13 mouse cellular contexts compared by ENCODE assay signal in genomic region chr16:21625784-21626634, GRCm38 (mm10).
DNase-seq lines count a peak whose midpoint lies in the region; ATAC-seq and TF ChIP-seq lines count a peak whose summit lies in the region.
"Had no signal": no experiment of that assay in that cellular context is flagged by ENCODE, and none has a peak within 500 bp of the region (broad histone marks: within the 10 kb centered on the region; RNA-seq: fewer than 3 reads in every experiment).

No protein-coding gene starts in this region.

- ATAC-seq in forebrain, embryonic 12.5 days (ENCODE audit: low FRiP score), result peak; percentile 41; the same call in 1 of the 2 replicates
- ATAC-seq in forebrain, embryonic 11.5 days (replicated peaks; ENCODE audit: low FRiP score), result no peak
- ATAC-seq in hindbrain, embryonic 16.5 days, result peak; percentile 67
- no peak for ATAC-seq in granulocyte monocyte progenitor cell, adult 5-6 weeks (replicated peaks; ENCODE audit: poor library complexity, severe bottlenecking)
- ATAC-seq: intestine, postnatal 0 days had no signal

- H3K9ac ChIP-seq in forebrain, embryonic 12.5 days, result no peak overlapping the region
- H3K9ac ChIP-seq in forebrain, embryonic 11.5 days (ENCODE audit: low read length), result no peak overlapping the region
- no peak overlapping the region for H3K9ac ChIP-seq in hindbrain, embryonic 16.5 days (ENCODE audit: low read depth, low read length)
- H3K9ac ChIP-seq: heart, embryonic 15.5 days; liver, embryonic 14.5 days had no signal

- no peaks in the 10 kb centered on the region for H3K79me2 ChIP-seq in C2C12 (ENCODE audit: control insufficient read depth, insufficient read depth)

- H3K36me3 ChIP-seq in forebrain, embryonic 12.5 days (replicated peaks), result no peaks in the 10 kb centered on the region
- no peaks in the 10 kb centered on the region for H3K36me3 ChIP-seq in forebrain, embryonic 11.5 days (ENCODE audit: control insufficient read depth, insufficient read depth, low read length)
- no peaks in the 10 kb centered on the region for H3K36me3 ChIP-seq in C2C12 (ENCODE audit: control insufficient read depth, insufficient read depth)
- no peaks in the 10 kb centered on the region for H3K36me3 ChIP-seq in hindbrain, embryonic 16.5 days (ENCODE audit: control insufficient read depth, insufficient read depth, low read length)
- H3K36me3 ChIP-seq: heart, embryonic 15.5 days had no signal

- no peaks in the 10 kb centered on the region for H3K9me3 ChIP-seq in forebrain, embryonic 12.5 days
- no peaks in the 10 kb centered on the region for H3K9me3 ChIP-seq in forebrain, embryonic 11.5 days (ENCODE audit: control insufficient read depth, low read length)
- H3K9me3 ChIP-seq in hindbrain, embryonic 16.5 days (ENCODE audit: control insufficient read depth, low read length), result no peaks in the 10 kb centered on the region
- H3K9me3 ChIP-seq: heart, embryonic 15.5 days had no signal

- no peak overlapping the region for H3ac ChIP-seq in C2C12 (ENCODE audit: control insufficient read depth, insufficient read length, low read depth)

- no peak for TF ChIP-seq CTCF in C2C12 (IDR thresholded peaks at IDR 0.05; ENCODE audit: control insufficient read depth, insufficient read depth, insufficient read length)

- H3K4me2 ChIP-seq in forebrain, embryonic 12.5 days, result no peak overlapping the region
- H3K4me2 ChIP-seq in forebrain, embryonic 11.5 days (ENCODE audit: low read depth, low read length, severe bottlenecking), result no peak overlapping the region
- no peak overlapping the region for H3K4me2 ChIP-seq in hindbrain, embryonic 16.5 days (ENCODE audit: low read length)
- H3K4me2 ChIP-seq: heart, embryonic 15.5 days had no signal

- H3K27me3 ChIP-seq in forebrain, embryonic 12.5 days, result no peaks in the 10 kb centered on the region
- no peaks in the 10 kb centered on the region for H3K27me3 ChIP-seq in forebrain, embryonic 11.5 days (ENCODE audit: control insufficient read depth, insufficient read depth, low read length)
- H3K27me3 ChIP-seq in C2C12 (ENCODE audit: control insufficient read depth, insufficient read depth, insufficient read length), result no peaks in the 10 kb centered on the region
- no peaks in the 10 kb centered on the region for H3K27me3 ChIP-seq in hindbrain, embryonic 16.5 days (replicated peaks; ENCODE audit: control insufficient read depth, insufficient read depth, low read length)
- H3K27me3 ChIP-seq: heart, embryonic 15.5 days had no signal

- no peak overlapping the region for H3K4me3 ChIP-seq in forebrain, embryonic 12.5 days (replicated peaks)
- H3K4me3 ChIP-seq in forebrain, embryonic 11.5 days (ENCODE audit: low read depth, low read length), result no peak overlapping the region
- H3K4me3 ChIP-seq in C2C12 (ENCODE audit: insufficient read depth, poor library complexity, severe bottlenecking), result no peak overlapping the region
- no peak overlapping the region for H3K4me3 ChIP-seq in hindbrain, embryonic 16.5 days (ENCODE audit: low read length)
- H3K4me3 ChIP-seq: gastrocnemius, adult 2 months; heart, embryonic 15.5 days had no signal

- H3K4me1 ChIP-seq in forebrain, embryonic 12.5 days, result peaks cover 21% of the 10 kb centered on the region
- peaks cover 6% of the 10 kb centered on the region; the same call in 1 of the 2 replicates for H3K4me1 ChIP-seq in forebrain, embryonic 11.5 days (replicated peaks; ENCODE audit: control insufficient read depth, insufficient read depth, low read length)
- peaks cover 12% of the 10 kb centered on the region for H3K4me1 ChIP-seq in hindbrain, embryonic 16.5 days (ENCODE audit: control insufficient read depth, insufficient read depth, low read depth, low read length)

- 0 out of 2 replicates have a peak overlapping the region, but pooled peaks have one; percentile 31 for H3K27ac ChIP-seq in forebrain, embryonic 12.5 days
- H3K27ac ChIP-seq in forebrain, embryonic 11.5 days (ENCODE audit: low read depth, low read length), result no peak overlapping the region
- H3K27ac ChIP-seq in hindbrain, embryonic 16.5 days (ENCODE audit: low read depth, low read length), result peak overlapping the region; percentile 46; the same call in 1 of the 2 replicates
- H3K27ac ChIP-seq: gastrocnemius, adult 2 months; heart, embryonic 15.5 days; liver, embryonic 14.5 days had no signal

- 70% methylated on average over 6 of the region's 6 CpGs for WGBS in forebrain, embryonic 12.5 days
- 77% methylated on average over 6 of the region's 6 CpGs for WGBS in forebrain, embryonic 11.5 days
- WGBS in hindbrain, embryonic 16.5 days, result 50% methylated on average over 6 of the region's 6 CpGs

- no peaks in the 10 kb centered on the region for H3K79me3 ChIP-seq in C2C12 (ENCODE audit: low read depth)

- DNase-seq in forebrain, embryonic 11.5 days (ENCODE audit: low spot score), result no peak
- peak; percentile 54 to 71 for DNase-seq in cerebellum, postnatal 14 days
- no peak for DNase-seq in heart, adult 9 months (ENCODE audit: low spot score in 2 of 2)
- DNase-seq in ovary, postnatal 10 days (ENCODE audit: low spot score), result no peak
- DNase-seq: gastrocnemius, adult 2 months; thymus, postnatal 36 days had no signal

TF ChIP-seq in C2C12, 6 proteins besides CTCF, POLR2A, EP300 and RAD21:
- TF ChIP-seq MYOD1 (IDR thresholded peaks at IDR 0.05; ENCODE audit: control insufficient read depth, insufficient read length, low read depth), result peak; percentile 73
- no peak for TF ChIP-seq CEBPB (IDR thresholded peaks at IDR 0.05; ENCODE audit: low read depth)

Comparison
In these comparisons a context has a peak if more than half of its experiments do, and no peak if none do; other contexts are left out.
1. ATAC-seq: peak in forebrain, embryonic 12.5 days (single experiment) and hindbrain, embryonic 16.5 days (single experiment); none in forebrain, embryonic 11.5 days (single experiment) and granulocyte monocyte progenitor cell, adult 5-6 weeks (single experiment).
2. DNase-seq: peak in cerebellum, postnatal 14 days (2 of 2); none in forebrain, embryonic 11.5 days (single experiment), heart, adult 9 months (0 of 2) and ovary, postnatal 10 days (single experiment).